Mouse (Mus musculus) thymus, adult 2 months (tissue): ENCODE measurements at regions not wholly inside any gene's neighbourhood (a gene's known extent, or its start where the extent isn't known, plus 50 kb on each side); places are given as distances from the start of the nearest gene placed in this dataset.

ENCODE experiments used
- CTCF ChIP-seq: fragments of 200-500 bp; IDR thresholded peaks from 2 replicates; pipeline ENCODE4 v1.5.1; 2012; ENCODE audit warnings: mild to moderate bottlenecking, control low read depth, low read length, moderate library complexity, borderline replicate concordance; ENCODE audit not compliant: control insufficient read depth, poor library complexity, insufficient read depth; ENCODE audit errors: extremely low read depth
- POLR2A ChIP-seq: fragments of 200-500 bp; IDR thresholded peaks from 2 replicates; pipeline ENCODE4 v1.6.1; 2012; ENCODE audit warnings: mild to moderate bottlenecking, low read length, control low read depth, moderate library complexity; ENCODE audit not compliant: control insufficient read depth, poor library complexity, insufficient read depth; ENCODE audit errors: extremely low read depth

- no peak for TF ChIP-seq CTCF
- TF ChIP-seq POLR2A: no peak
Observed at GRCm38 (mm10) chr13:39278101-39278500, 317.4 kb upstream of the Slc35b3 start.
